ENCODE assay signal across 13 mouse cellular contexts in the genomic region with DNA sequence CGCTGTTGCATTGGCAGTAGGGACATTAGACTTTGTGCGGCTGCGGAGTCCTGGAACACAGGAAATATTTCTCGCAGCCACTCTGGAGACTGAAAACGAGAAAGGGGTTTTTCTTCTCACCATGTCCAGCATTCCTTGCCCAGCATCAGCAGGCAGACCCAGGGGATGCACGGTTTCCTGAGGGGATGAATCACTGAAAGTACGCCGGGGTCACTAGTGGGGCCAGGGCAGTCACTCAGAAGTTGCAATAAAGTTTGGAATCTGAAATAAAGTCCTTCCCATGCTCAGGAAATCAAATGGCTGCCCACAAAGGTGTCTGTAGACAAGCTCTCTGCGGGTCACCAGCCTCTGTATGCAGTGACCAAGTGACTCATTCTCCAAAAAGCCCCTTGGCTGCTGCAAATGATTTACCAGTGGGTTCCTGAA.
DNase-seq lines count a peak whose midpoint lies in the region; TF ChIP-seq lines count a peak whose summit lies in the region.
"Had no signal": no experiment of that assay in that cellular context is flagged by ENCODE, and none has a peak within 500 bp of the region (broad histone marks: within the 10 kb centered on the region; RNA-seq: fewer than 3 reads in every experiment).

No protein-coding gene starts in this region.

- H3K4me1 ChIP-seq in kidney, adult 2 months (ENCODE audit: control insufficient read depth, insufficient read depth, low read length) = no peaks in the 10 kb centered on the region
- H3K4me1 ChIP-seq in limb, embryonic 10.5 days = peaks cover 32% of the 10 kb centered on the region

- no peaks in the 10 kb centered on the region for H3K36me3 ChIP-seq in kidney, adult 2 months (ENCODE audit: control insufficient read depth, insufficient read depth, low read length)
- no peaks in the 10 kb centered on the region for H3K36me3 ChIP-seq in limb, embryonic 10.5 days
- H3K36me3 ChIP-seq: midbrain, embryonic 12.5 days; stomach, embryonic 15.5 days had no signal

- TF ChIP-seq CTCF in kidney, adult 2 months (conservative IDR thresholded peaks at IDR 0.05; ENCODE audit: insufficient read depth, insufficient read length, low read depth, low read length) = no peak

- H3K9me3 ChIP-seq in limb, embryonic 10.5 days (replicated peaks) = no peaks in the 10 kb centered on the region
- H3K9me3 ChIP-seq: midbrain, embryonic 12.5 days; stomach, embryonic 15.5 days had no signal

- no peak overlapping the region for H3K4me3 ChIP-seq in kidney, adult 2 months (ENCODE audit: insufficient read depth, low read depth, low read length)
- no peak overlapping the region for H3K4me3 ChIP-seq in limb, embryonic 10.5 days
- H3K4me3 ChIP-seq: midbrain, embryonic 12.5 days; stomach, embryonic 15.5 days had no signal

- no peak overlapping the region for H3K27ac ChIP-seq in kidney, adult 2 months (ENCODE audit: insufficient read depth, low read depth, low read length)
- H3K27ac ChIP-seq in limb, embryonic 10.5 days = peak overlapping the region; percentile 19; the same call in 1 of the 2 replicates
- H3K27ac ChIP-seq: midbrain, embryonic 12.5 days; stomach, embryonic 15.5 days had no signal

- TF ChIP-seq POLR2A in kidney, adult 2 months (IDR thresholded peaks at IDR 0.05; ENCODE audit: low read depth, low read length) = no peak

- DNase-seq in embryo, embryonic 11 days = peak; percentile 36
- no peak for DNase-seq in embryo, embryonic 9.5 days (ENCODE audit: extremely low spot score)
- DNase-seq in Muller cell, postnatal 12 days (ENCODE audit: inconsistent ontology term) = peak; percentile 62
- peak; percentile 23 for DNase-seq in kidney, adult 2 months
- peak; percentile 45 for DNase-seq in limb, embryonic 10.5 days (ENCODE audit: low spot score)
- DNase-seq in right cerebral cortex, postnatal 10 days (ENCODE audit: low spot score in 2 of 2) = no peak
- DNase-seq in cerebellum, adult 8-10 months = no peak
- no peak for DNase-seq in right cerebral cortex, adult 18-20 months
- DNase-seq: cerebellum, postnatal 10 days; gastrocnemius, postnatal 36 days; thymus, postnatal 14 days had no signal

- H3K27me3 ChIP-seq in kidney, adult 2 months (replicated peaks; ENCODE audit: control insufficient read depth, insufficient read depth, low read length) = no peaks in the 10 kb centered on the region
- H3K27me3 ChIP-seq in limb, embryonic 10.5 days (ENCODE audit: low read depth, poor library complexity, severe bottlenecking) = no peaks in the 10 kb centered on the region
- H3K27me3 ChIP-seq: midbrain, embryonic 12.5 days; stomach, embryonic 15.5 days had no signal

- WGBS in kidney, adult 2 months = 27% methylated on average over 9 of the region's 9 CpGs
- 69% methylated on average over 9 of the region's 9 CpGs for WGBS in limb, embryonic 10.5 days

Comparison
In these comparisons a context has a peak if more than half of its experiments do, and no peak if none do; other contexts are left out.
1. DNase-seq: peak in embryo, embryonic 11 days (single experiment), Muller cell, postnatal 12 days (single experiment), kidney, adult 2 months (single experiment) and limb, embryonic 10.5 days (single experiment); none in embryo, embryonic 9.5 days (single experiment), right cerebral cortex, postnatal 10 days (0 of 2), cerebellum, adult 8-10 months (single experiment) and right cerebral cortex, adult 18-20 months (single experiment).